Mouse (Mus musculus): Measurements from ENCODE around the gene Srsf2. TPM values are rescaled to one million over a fixed set of nuclear protein-coding genes. Genes with fewer than 3 reads are reported as not detected.
"Not testable (repeated sequence)": the region's sequence is repeated elsewhere in the genome, so short reads cannot be mapped to it uniquely, and the experiment has no call there.

Gene Srsf2
- total RNA-seq, 2 experiments from 2014 or later: 315 to 845 TPM

GRCm38 (mm10) chr11:116854279-116854678 lies 1.4 kb upstream of the Srsf2 start:
- no peak for ATAC-seq (ENCODE audit: poor library complexity, severe bottlenecking)

GRCm38 (mm10) chr11:116853512-116853928 lies 626 bp upstream of the Srsf2 start:
- ATAC-seq (ENCODE audit: poor library complexity, severe bottlenecking): peak; percentile 75

DNA sequence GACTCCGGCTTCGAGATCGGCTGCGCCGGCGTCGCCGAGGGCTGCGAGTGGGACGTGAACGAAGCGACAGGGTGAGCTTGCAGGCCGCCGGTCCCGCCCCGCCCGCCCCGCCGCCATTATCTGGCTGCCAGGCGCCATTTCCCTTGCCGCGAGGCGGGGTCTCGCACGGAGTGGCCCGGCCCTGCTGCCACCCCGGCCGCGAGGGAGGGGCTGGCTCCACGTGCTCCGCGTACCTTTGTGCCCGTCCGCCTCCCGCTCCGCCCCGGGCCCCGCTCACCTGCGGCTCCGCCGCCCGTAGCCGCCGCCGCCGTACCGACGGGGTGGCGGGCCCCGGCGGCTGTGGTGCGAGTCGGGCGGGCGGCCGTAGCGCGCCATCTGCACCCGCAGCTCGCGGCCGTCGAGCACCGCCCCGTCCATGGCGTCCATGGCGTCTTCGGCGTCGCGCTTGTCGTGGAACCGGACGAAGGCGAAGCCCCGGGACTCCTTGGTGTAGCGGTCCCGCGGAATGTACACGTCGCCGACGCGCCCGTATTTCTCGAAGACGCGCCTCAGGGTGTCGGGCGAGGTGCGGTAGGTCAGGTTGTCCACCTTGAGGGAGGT lies 503 bp downstream of the Srsf2 start, which contains the start of gene Mfsd11:
Gene Mfsd11 (plus strand): TSS at position 150 of the 600 bp plus-strand sequence.
- peak; percentile 34 for ATAC-seq (ENCODE audit: poor library complexity, severe bottlenecking)

- ATAC-seq (ENCODE audit: poor library complexity, severe bottlenecking): no peak
These were observed 1.2 kb downstream of the Srsf2 start for GRCm38 (mm10) chr11:116851576-116852290.

DNA sequence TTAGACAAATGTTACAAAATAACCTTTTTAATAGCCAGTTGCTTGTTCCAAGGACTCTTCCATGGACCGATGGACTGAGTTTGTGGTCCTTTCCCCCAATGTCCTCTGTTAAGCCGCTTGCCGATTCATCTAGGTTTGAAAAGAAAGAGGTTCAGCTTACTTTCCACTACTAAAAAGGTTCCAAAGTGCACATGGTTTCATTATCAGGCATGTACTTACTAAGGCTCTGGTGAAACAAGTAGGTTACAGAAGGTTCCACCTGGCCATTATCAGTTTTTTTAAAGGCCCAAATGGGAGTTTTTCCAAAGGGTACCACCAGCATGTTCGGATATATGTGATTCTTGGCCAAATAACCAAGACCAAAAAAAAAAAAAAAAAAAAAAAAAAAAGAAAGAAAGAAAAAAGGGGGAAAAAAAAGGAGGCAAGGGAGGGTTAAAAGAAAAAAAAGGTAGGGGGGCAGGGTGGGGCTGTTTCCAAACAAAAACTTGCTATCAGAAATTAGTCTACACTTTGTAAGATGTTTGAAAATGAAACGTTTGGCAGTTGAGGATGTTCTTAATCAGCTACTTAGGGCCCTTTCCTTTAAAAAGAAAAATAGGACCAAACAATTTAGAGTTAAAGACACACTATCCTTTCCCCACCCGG lies 1.9 kb downstream of the Srsf2 start:
- ATAC-seq (ENCODE audit: poor library complexity, severe bottlenecking): no peak

DNA sequence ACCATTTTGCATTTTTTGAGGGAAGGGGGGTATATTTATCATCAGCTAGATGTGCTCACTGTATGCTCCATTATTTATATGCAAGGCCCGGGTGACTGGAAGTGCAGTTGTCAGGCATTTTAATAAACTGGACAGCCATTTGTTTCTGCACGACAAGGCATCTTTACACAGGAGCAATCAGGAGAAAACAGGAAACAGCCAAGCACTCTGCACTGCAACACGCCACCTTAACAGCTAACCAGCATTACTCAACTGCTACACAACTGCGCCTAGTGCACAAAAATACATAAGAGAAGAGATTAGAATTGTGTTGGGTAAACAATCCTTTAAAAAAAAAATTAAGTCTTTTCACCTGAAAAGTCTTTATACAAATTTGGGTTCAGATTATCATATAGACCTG lies 2.8 kb downstream of the Srsf2 start:
- no peak for ATAC-seq (ENCODE audit: poor library complexity, severe bottlenecking)

- no peak for ATAC-seq (ENCODE audit: poor library complexity, severe bottlenecking)
These were observed 3.3 kb downstream of the Srsf2 start for GRCm38 (mm10) chr11:116849587-116849986.

- not testable (repeated sequence) for ATAC-seq (ENCODE audit: poor library complexity, severe bottlenecking)
These were observed 4.1 kb downstream of the Srsf2 start for GRCm38 (mm10) chr11:116848877-116849178.

DNA sequence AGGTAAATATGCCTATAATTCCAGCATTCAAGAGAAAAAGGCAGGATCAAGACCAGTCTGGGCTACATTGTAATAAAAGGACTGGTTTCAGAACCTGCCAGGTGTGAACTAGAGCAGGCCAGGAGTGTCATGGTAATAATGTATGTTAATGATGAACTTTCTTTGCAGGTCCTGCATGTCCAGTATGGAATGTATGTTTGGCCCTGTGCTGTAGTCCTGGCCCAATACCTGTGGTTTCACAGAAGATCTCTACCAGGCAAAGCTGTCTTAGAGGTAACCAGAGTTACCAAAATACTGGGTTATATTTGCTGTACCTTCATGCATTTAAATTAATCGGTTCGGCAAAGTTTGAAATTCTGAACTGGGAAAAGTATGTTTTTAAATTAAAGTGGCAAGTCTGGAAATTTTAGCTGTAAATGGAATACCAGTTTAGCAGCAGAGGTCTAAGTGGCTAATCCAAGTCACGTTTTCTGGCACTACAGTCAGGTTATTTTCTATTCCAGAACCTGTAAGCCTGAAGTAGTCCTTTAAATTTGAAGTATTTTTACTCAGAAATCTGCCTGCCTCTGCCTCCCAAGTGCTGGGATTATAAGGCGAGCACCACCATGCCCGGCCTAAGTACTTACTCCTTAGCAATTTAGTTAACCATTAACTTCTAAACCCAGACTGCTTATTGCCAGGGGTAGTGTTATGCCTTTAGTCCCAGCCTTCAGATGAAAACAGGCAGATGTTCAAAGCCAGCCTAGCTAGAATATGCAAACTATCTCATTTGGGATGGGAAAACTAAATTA lies 4.6 kb downstream of the Srsf2 start:
- no peak for ATAC-seq (ENCODE audit: poor library complexity, severe bottlenecking)

DNA sequence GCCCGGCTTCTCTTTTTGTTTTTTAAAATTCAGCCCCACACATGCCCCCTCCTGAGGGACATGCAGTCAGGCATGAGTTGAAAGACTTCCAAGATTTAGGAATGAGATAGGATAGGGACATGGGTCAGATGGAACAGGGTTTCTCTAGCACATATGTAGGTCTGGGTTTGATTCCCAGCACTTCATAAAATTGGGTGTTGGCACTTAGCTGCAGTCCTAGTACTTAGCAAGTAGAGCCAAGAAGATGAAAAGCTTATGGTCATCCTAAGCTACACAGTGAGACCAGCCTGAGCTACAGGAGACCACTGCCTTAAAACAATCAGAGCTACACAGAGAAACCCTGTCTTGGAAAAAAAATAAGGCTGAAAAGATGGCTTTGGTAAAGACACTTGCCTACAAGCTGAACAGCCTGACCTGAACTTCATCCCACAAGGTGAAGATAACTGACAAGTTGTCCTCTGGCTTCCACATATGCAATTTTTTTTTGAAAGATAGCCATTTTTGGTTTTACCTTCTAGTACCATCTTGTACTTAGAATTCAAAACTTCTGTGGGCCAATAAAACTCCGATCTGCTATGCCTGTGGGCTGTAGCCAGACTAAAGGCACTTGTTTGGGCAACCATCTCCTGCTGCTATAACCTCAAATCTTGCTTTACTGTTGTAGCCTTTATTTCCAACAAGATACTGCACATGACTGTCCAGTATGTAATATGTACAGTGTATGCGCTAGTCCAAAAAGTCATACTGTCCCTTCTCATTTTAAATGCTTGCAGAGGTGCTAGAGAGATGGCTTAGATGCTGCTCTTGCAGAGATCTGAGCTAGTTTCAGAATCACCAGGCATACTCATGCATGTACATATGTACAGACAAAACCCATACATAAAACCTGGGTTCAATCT lies 5.5 kb downstream of the Srsf2 start:
- no peak for ATAC-seq (ENCODE audit: poor library complexity, severe bottlenecking)

GRCm38 (mm10) chr11:116846593-116847181 lies 6.2 kb downstream of the Srsf2 start:
- no peak for ATAC-seq (ENCODE audit: poor library complexity, severe bottlenecking)

DNA sequence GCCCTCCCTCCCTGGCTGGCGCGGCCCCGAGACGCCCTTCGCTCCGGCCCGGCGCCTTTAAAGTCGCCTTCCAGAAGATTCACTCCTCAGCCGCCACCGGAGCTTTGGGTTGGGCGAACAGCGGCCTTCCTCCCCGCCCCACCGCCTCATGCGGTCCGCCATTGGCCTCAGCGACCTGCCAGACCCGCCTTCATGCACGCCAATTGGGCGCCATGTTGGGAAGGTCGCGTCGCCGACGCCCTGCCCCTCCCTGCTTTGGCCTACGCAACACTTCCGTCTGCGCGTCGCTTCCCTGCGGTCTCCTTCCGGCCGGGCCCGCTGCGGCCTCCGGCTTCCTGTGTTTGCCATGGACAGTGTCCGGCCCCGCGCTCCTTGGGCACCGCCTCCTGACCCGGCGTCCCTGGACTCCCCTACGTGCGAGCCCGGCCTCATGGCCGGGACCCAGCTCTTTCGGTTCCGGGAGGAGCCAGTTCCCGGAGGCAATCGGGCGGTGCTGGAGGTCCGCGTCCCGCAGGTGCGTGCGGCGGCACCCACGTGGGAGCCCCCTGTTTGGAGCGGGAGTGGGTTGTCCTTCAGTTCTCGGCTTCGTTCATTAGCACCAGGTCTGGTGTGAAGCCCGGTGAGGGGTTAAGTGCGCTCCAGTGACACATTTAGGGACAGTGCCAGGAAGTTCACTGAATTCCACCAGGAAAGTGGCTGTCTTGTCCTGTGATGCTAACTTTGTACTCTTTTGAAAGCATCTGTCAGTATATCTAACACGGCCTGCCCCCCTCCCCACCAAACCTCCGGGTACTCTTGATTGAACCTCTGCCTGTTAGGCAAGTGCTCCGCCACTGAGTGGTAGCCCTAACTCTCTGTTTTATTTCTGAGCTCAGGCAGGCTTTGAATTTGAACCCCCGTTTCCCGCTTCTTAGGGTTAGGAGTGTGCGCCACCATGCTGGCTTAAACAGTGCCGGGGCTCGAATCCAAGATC lies 9.3 kb downstream of the Srsf2 start, which contains the start of the genes Mettl23 and Jmjd6:
Gene Mettl23 (plus strand): TSS at position 18 of the 973 bp plus-strand sequence.
Gene Jmjd6 (minus strand): TSS at position 189 of the 973 bp plus-strand sequence.
- peak; percentile 93 for ATAC-seq (ENCODE audit: poor library complexity, severe bottlenecking)

GRCm38 (mm10) chr11:116842531-116843260 lies 10.2 kb downstream of the Srsf2 start:
- ATAC-seq (ENCODE audit: poor library complexity, severe bottlenecking): peak; percentile 54

DNA sequence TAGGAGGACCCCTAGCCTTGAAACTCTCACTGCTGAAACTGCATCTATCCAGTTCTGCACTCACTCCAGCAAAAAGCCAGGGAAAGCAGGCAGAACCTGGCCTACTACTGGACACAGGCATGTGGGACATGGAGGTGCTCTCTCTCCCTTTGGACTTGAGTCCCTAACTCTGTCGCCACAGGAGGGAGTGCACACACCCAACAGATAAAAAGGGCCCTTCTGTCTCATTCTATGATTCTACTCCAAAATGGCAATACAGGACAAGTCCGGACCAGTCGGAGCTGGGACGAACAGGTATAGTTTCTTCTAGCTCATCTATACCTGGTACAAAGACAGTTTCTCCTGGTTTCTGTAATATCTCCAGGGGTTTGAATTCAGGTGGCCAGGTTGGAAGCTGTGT lies 12.1 kb downstream of the Srsf2 start:
- no peak for ATAC-seq (ENCODE audit: poor library complexity, severe bottlenecking)

DNA sequence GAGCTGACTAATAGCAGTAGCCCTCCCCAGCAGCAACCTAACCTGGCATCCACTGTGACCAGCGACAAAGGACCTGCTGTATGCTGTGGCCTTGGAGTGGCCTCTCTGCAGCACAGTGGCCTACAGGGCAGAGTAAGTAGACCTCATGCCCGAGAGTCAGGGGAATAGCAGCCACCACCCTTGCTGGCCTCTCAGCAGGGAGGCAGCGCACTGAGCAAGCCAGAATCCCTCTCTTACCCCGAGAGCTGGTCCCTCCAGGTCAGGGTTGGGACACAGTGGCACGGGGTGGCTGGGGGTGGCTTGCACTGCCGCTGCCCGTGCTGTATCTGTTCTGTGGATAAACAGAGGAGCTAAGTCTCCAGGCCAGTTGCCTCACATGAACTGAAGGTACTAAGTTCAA lies 13.3 kb downstream of the Srsf2 start:
- ATAC-seq (ENCODE audit: poor library complexity, severe bottlenecking): no peak

DNA sequence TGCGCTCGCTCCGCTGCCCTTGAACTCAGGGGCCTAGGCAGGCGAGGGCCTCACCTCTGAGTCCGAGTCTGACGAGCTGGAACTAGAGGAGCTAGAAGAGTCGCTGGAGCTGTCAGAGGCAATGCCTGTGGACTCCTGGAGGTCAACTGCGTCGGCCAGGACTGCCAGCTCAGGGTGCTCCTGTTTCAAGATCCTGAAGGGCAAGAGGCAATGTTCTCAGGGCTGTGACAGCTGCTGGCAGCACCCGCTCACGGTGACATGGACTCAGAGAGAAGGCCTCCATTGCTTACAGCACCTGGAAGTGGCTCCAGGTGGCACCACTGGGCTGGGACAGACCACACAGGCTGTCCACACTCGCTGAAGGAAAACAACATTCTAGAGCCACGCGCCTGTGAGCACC lies 14.0 kb downstream of the Srsf2 start:
- ATAC-seq (ENCODE audit: poor library complexity, severe bottlenecking): no peak

GRCm38 (mm10) chr11:116837441-116837840 lies 15.5 kb downstream of the Srsf2 start:
- ATAC-seq (ENCODE audit: poor library complexity, severe bottlenecking): no peak

DNA sequence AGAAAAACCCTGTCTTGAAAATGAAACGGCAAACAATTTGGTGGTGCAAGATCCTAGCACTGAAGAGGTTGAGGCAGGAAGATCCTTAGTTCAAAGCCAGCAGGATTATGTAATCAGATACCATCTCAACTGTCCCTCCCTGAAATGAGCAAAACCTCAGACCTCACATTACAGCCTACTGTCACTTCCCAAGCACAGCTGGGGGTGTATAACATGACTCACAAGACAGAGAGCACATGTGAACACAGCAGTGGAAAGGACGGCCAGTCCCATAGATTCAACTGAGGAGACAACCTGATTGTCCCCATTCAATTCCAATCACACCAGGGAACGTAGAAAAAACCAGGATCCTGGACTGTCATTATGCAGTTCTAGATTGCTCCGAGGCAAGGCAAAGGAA lies 16.6 kb downstream of the Srsf2 start:
- ATAC-seq (ENCODE audit: poor library complexity, severe bottlenecking): peak; percentile 56
